Mouse (Mus musculus) left cerebral cortex, postnatal 10 days (tissue): ENCODE results near the gene Gm20388. TPM values are rescaled to one million over a fixed set of nuclear protein-coding genes. Genes with fewer than 3 reads are reported as not detected.

Experiments
- DNase-seq, 2 experiments: peaks; one replicate each; pipeline ENCODE4 v3.0.0; 2021 to 2022; ENCODE audit warnings: low spot score in 2 of 2, mixed read lengths in 1 of 2; ENCODE audit errors: extremely low spot score in 1 of 2
- intact Hi-C: fragments of 180-260 bp; cut with DNase I; formaldehyde crosslinking; loops from one replicate; pipeline ENCODE4 v1.15.1; 2025
- total RNA-seq, 2 experiments: library from RNA; stranded (reverse); gene quantifications; 2 replicates each; pipeline ENCODE4 v1.2.3; 2021

Gm20388 gene
- total RNA-seq, 2 experiments from 2014 or later, result 4.4 to 9.0 TPM

- intact Hi-C loops, result no loop called here
- DNase-seq, result no peak
Measured at GRCm38 (mm10) chr8:122111745-122112144, 2201.1 kb downstream of the Gm20388 start.

- intact Hi-C loops, result no loop called here
- DNase-seq, result no peak
Measured at GRCm38 (mm10) chr8:122112264-122112965, 2201.8 kb downstream of the Gm20388 start.

GRCm38 (mm10) chr8:122114890-122115289, 2204.2 kb downstream of the Gm20388 start:
- intact Hi-C loops, result no loop called here
- DNase-seq, result no peak

GRCm38 (mm10) chr8:122116716-122117357, 2206.2 kb downstream of the Gm20388 start:
- intact Hi-C loops, result no loop called here
- DNase-seq, result no peak

- intact Hi-C loops, result no loop called here
Measured at GRCm38 (mm10) chr8:122118097-122118496, 2207.5 kb downstream of the Gm20388 start.

GRCm38 (mm10) chr8:122118536-122118935, 2207.9 kb downstream of the Gm20388 start:
- intact Hi-C loops, result no loop called here
- DNase-seq, result no peak

More at GRCm38 (mm10) chr8:122118097-122118496, 2207.5 kb downstream of the Gm20388 start:
- DNase-seq, result no peak

- intact Hi-C loops, result no loop called here
- DNase-seq, result no peak
Measured at GRCm38 (mm10) chr8:122124326-122124725, 2213.7 kb downstream of the Gm20388 start.

GRCm38 (mm10) chr8:122126659-122127058, 2216.0 kb downstream of the Gm20388 start:
- intact Hi-C loops, result no loop called here
- no peak for DNase-seq

- DNase-seq, result no peak
- intact Hi-C loops, result no loop called here
Measured at GRCm38 (mm10) chr8:122134121-122134529, 2223.5 kb downstream of the Gm20388 start.

- DNase-seq, result no peak
- intact Hi-C loops, result no loop called here
Measured at GRCm38 (mm10) chr8:122135494-122135893, 2224.9 kb downstream of the Gm20388 start.

GRCm38 (mm10) chr8:122139784-122140183, 2229.1 kb downstream of the Gm20388 start:
- DNase-seq, result peak in 1 of 2 experiments; percentile 74

GRCm38 (mm10) chr8:122140411-122140810, 2229.8 kb downstream of the Gm20388 start:
- DNase-seq, result no peak
- intact Hi-C loops, result no loop called here

More at GRCm38 (mm10) chr8:122139784-122140183, 2229.1 kb downstream of the Gm20388 start:
- intact Hi-C loops, result no loop called here

- DNase-seq, result no peak
- intact Hi-C loops, result no loop called here
Measured at GRCm38 (mm10) chr8:122142428-122142827, 2231.8 kb downstream of the Gm20388 start.

GRCm38 (mm10) chr8:122143231-122143630, 2232.6 kb downstream of the Gm20388 start:
- no peak for DNase-seq
- intact Hi-C loops, result no loop called here

- intact Hi-C loops, result no loop called here
- no peak for DNase-seq
Measured at GRCm38 (mm10) chr8:122144729-122145311, 2234.2 kb downstream of the Gm20388 start.

- intact Hi-C loops, result no loop called here
- no peak for DNase-seq
Measured at GRCm38 (mm10) chr8:122149045-122149444, 2238.4 kb downstream of the Gm20388 start.

GRCm38 (mm10) chr8:122149606-122150005, 2239.0 kb downstream of the Gm20388 start:
- intact Hi-C loops, result no loop called here
- DNase-seq, result no peak

GRCm38 (mm10) chr8:122151541-122151940, 2240.9 kb downstream of the Gm20388 start:
- no peak for DNase-seq
- intact Hi-C loops, result no loop called here

GRCm38 (mm10) chr8:122155082-122155643, 2244.5 kb downstream of the Gm20388 start:
- peak in 1 of 2 experiments; percentile 47 for DNase-seq
- intact Hi-C loops, result no loop called here

- DNase-seq, result no peak
- intact Hi-C loops, result no loop called here
Measured at GRCm38 (mm10) chr8:122155964-122156363, 2245.3 kb downstream of the Gm20388 start.
